Mouse (Mus musculus) MEL (cell line): ENCODE data around the gene Nectin4. TPM values are rescaled to one million over a fixed set of nuclear protein-coding genes. Genes with fewer than 3 reads are reported as not detected.

Experiments used
- DNase-seq: peaks from one replicate; pipeline ENCODE4 v3.0.0; 2011; ENCODE audit warnings: low read depth, low spot score
- H3K27ac ChIP-seq: 2 replicates; pipeline ENCODE4 v1.5.1; 2012; ENCODE audit warnings: low read depth, mild to moderate bottlenecking, control low read depth, low read length, moderate library complexity; ENCODE audit not compliant: control insufficient read depth
- H3K27me3 ChIP-seq, 2 experiments: fragments of 150-350 bp in 1 of 2; sonication (generic) in 1 of 2; 2 replicates each; pipeline ENCODE4 v1.6.1; 2012; ENCODE audit warnings: low read length in 2 of 2, mild to moderate bottlenecking in 2 of 2, improper control_type of control experiment in 1 of 2, moderate library complexity in 1 of 2; ENCODE audit not compliant: insufficient read depth in 2 of 2, control insufficient read depth in 1 of 2
- H3K36me3 ChIP-seq, 2 experiments: 2 replicates each; pipeline ENCODE4 v1.6.1; 2012 to 2014; ENCODE audit warnings: low read length in 2 of 2, improper control_type of control experiment in 1 of 2, inconsistent platforms in 1 of 2, mild to moderate bottlenecking in 1 of 2; ENCODE audit not compliant: insufficient read depth in 2 of 2, control insufficient read depth in 1 of 2
- H3K4me1 ChIP-seq, 2 experiments: fragments of 150-350 bp in 1 of 2; sonication (generic) in 1 of 2; 2 replicates each; pipeline ENCODE4 v1.6.1; 2012; ENCODE audit warnings: low read length in 2 of 2, improper control_type of control experiment in 1 of 2, mild to moderate bottlenecking in 1 of 2; ENCODE audit not compliant: insufficient read depth in 2 of 2, control insufficient read depth in 1 of 2
- H3K4me3 ChIP-seq, 2 experiments: fragments of 150-350 bp in 1 of 2; sonication (generic) in 1 of 2; 2 replicates each; pipeline ENCODE4 v1.5.1; 2012; ENCODE audit warnings: low read depth in 2 of 2, low read length in 2 of 2, mild to moderate bottlenecking in 2 of 2, moderate library complexity in 2 of 2, control low read depth in 1 of 2, improper control_type of control experiment in 1 of 2; ENCODE audit not compliant: control insufficient read depth in 1 of 2, insufficient read depth in 1 of 2
- H3K79me2 ChIP-seq: 2 replicates; pipeline ENCODE4 v1.6.1; 2012; ENCODE audit warnings: mild to moderate bottlenecking, low read length, moderate library complexity; ENCODE audit not compliant: control insufficient read depth, poor library complexity, insufficient read depth
- H3K9ac ChIP-seq: 2 replicates; pipeline ENCODE4 v1.6.1; 2012; ENCODE audit warnings: low read depth, mild to moderate bottlenecking, control low read depth, low read length, moderate library complexity; ENCODE audit not compliant: control insufficient read depth, poor library complexity, severe bottlenecking
- H3K9me3 ChIP-seq: fragments of 150-350 bp; sonication (generic); replicated peaks from 2 replicates; pipeline ENCODE4 v1.6.1; 2012; ENCODE audit warnings: mild to moderate bottlenecking, low read length, improper control_type of control experiment, moderate library complexity; ENCODE audit not compliant: insufficient read depth
- EP300 ChIP-seq, 2 experiments: IDR thresholded peaks; 2 replicates each; pipeline ENCODE4 v1.6.1; 2011; ENCODE audit warnings: improper control_type of control experiment in 2 of 2, low read length in 2 of 2, low read depth in 1 of 2, mild to moderate bottlenecking in 1 of 2
- GABPA ChIP-seq: IDR thresholded peaks from 2 replicates; pipeline ENCODE4 v1.6.1; 2012; ENCODE audit warnings: low read depth, mild to moderate bottlenecking, inconsistent platforms, low read length, improper control_type of control experiment, moderate library complexity
- GATA1 ChIP-seq: IDR thresholded peaks from 2 replicates; pipeline ENCODE4 v1.6.1; 2011; ENCODE audit warnings: low read depth, low read length, improper control_type of control experiment
- HCFC1 ChIP-seq: IDR thresholded peaks from 2 replicates; pipeline ENCODE4 v1.6.1; 2012; ENCODE audit warnings: low read depth, mild to moderate bottlenecking, inconsistent platforms, low read length, improper control_type of control experiment, moderate library complexity
- JUND ChIP-seq: IDR thresholded peaks from 2 replicates; pipeline ENCODE4 v1.6.1; 2011; ENCODE audit warnings: low read depth, mild to moderate bottlenecking, improper control_type of control experiment, low read length
- MAFK ChIP-seq: IDR thresholded peaks from 2 replicates; pipeline ENCODE4 v1.6.1; 2011; ENCODE audit warnings: low read depth, mild to moderate bottlenecking, low read length, improper control_type of control experiment, borderline replicate concordance
- MXI1 ChIP-seq: IDR thresholded peaks from 2 replicates; pipeline ENCODE4 v1.6.1; 2011; ENCODE audit warnings: mild to moderate bottlenecking, low read depth, low read length, improper control_type of control experiment
- NELFE ChIP-seq: IDR thresholded peaks from 2 replicates; pipeline ENCODE4 v1.6.1; 2011; ENCODE audit warnings: low read depth, low read length, improper control_type of control experiment
- NRF1 ChIP-seq: IDR thresholded peaks from 2 replicates; pipeline ENCODE4 v1.6.1; 2014; ENCODE audit warnings: low read depth, mild to moderate bottlenecking, inconsistent platforms, low read length, improper control_type of control experiment, moderate library complexity; ENCODE audit not compliant: poor library complexity, insufficient read depth, severe bottlenecking
- POLR2A ChIP-seq, 2 experiments: IDR thresholded peaks; 2 replicates each; pipeline ENCODE4 v1.6.1; 2011 to 2012; ENCODE audit warnings: low read length in 2 of 2, mild to moderate bottlenecking in 2 of 2, control low read depth in 1 of 2, improper control_type of control experiment in 1 of 2, low read depth in 1 of 2, moderate library complexity in 1 of 2; ENCODE audit not compliant: control insufficient read depth in 1 of 2, insufficient read depth in 1 of 2, poor library complexity in 1 of 2
- POLR2AphosphoS2 ChIP-seq: IDR thresholded peaks from 2 replicates; pipeline ENCODE4 v1.6.1; 2011; ENCODE audit warnings: low read length, improper control_type of control experiment
- POLR2AphosphoS5 ChIP-seq: IDR thresholded peaks from 2 replicates; pipeline ENCODE4 v1.6.1; 2012; ENCODE audit warnings: low read depth, borderline replicate concordance, mild to moderate bottlenecking, inconsistent platforms, low read length, moderate library complexity, mixed read lengths
- SIN3A ChIP-seq: IDR thresholded peaks from 2 replicates; pipeline ENCODE4 v1.6.1; 2012; ENCODE audit warnings: low read length, improper control_type of control experiment, inconsistent platforms
- SMC3 ChIP-seq: IDR thresholded peaks from 2 replicates; pipeline ENCODE4 v1.6.1; 2011; ENCODE audit warnings: low read depth, low read length, improper control_type of control experiment
- UBTF ChIP-seq: IDR thresholded peaks from 2 replicates; pipeline ENCODE4 v1.6.1; 2012; ENCODE audit warnings: low read depth, mild to moderate bottlenecking, inconsistent platforms, low read length, improper control_type of control experiment, moderate library complexity, borderline replicate concordance; ENCODE audit not compliant: insufficient read depth
- USF2 ChIP-seq, 2 experiments: IDR thresholded peaks; 2 replicates each; pipeline ENCODE4 v1.6.1; 2011 to 2012; ENCODE audit warnings: improper control_type of control experiment in 2 of 2, low read length in 2 of 2, borderline replicate concordance in 1 of 2, inconsistent platforms in 1 of 2, low read depth in 1 of 2, mild to moderate bottlenecking in 1 of 2; ENCODE audit not compliant: insufficient read depth in 1 of 2
- ZC3H11A ChIP-seq: IDR thresholded peaks from 2 replicates; pipeline ENCODE4 v1.6.1; 2012; ENCODE audit warnings: low read depth, mild to moderate bottlenecking, inconsistent platforms, low read length, improper control_type of control experiment
- ZNF384 ChIP-seq: IDR thresholded peaks from 2 replicates; pipeline ENCODE4 v1.6.1; 2012; ENCODE audit warnings: low read depth, mild to moderate bottlenecking, inconsistent platforms, low read length, improper control_type of control experiment
- polyA plus RNA-seq, 2 experiments: library from polyadenylated mRNA; stranded (reverse) in 1 of 2; unstranded in 1 of 2; fragments of >175 nt in 1 of 2; fragments of >200 nt in 1 of 2; gene quantifications; 2 replicates each; pipeline versions ENCODE4 v1.2.1 to v1.2.4; 2012; ENCODE audit warnings: low replicate concordance in 2 of 2, low read depth in 1 of 2; ENCODE audit not compliant: insufficient read length in 2 of 2, insufficient read depth in 1 of 2, missing spikeins in 1 of 2
- total RNA-seq: library from RNA; depleted of rRNA; stranded (reverse); fragments of 300-350 nt; gene quantifications from 2 replicates; pipeline ENCODE4 v1.2.3, GENCODE M21; 2012

The Nectin4 gene
- total and polyA plus RNA-seq, 3 experiments, result 0.04 to 0.15 TPM; not detected in 1

GRCm38 (mm10) chr1:171330216-171330560, 39.7 kb upstream of the Nectin4 start:
- no peak for TF ChIP-seq EP300 (IDR thresholded peaks at IDR 0.05; ENCODE audit: low read depth in 1 of 2, low read length in 2 of 2)
- Histone ChIP-seq H3K9ac (peak overlapping the region; percentile 88), H3K4me3 (peak overlapping the region; percentile 90 to 93), H3K79me2 (peaks cover 57% of the 10 kb centered on the region), H3K36me3 (peaks cover 0 to 20% of the 10 kb centered on the region in 2 experiments; a peak in 3 of 4 replicates), H3K4me1 (peaks cover 4 to 11% of the 10 kb centered on the region in 2 experiments; a peak in 3 of 4 replicates), H3K27me3 (no peaks in the 10 kb centered on the region), H3K27ac (peak overlapping the region; percentile 71), H3K9me3 (no peaks in the 10 kb centered on the region)
- DNase-seq, result no peak

GRCm38 (mm10) chr1:171342262-171343207, 27.4 kb upstream of the Nectin4 start:
- Histone ChIP-seq H3K27ac (no peak overlapping the region), H3K36me3 (peaks cover 14 to 16% of the 10 kb centered on the region in 2 experiments), H3K79me2 (peaks cover 23% of the 10 kb centered on the region), H3K9ac (no peak overlapping the region), H3K27me3 (no peaks in the 10 kb centered on the region), H3K4me3 (no peak overlapping the region), H3K9me3 (no peaks in the 10 kb centered on the region), H3K4me1 (peaks cover 6 to 15% of the 10 kb centered on the region in 2 experiments; a peak in 3 of 4 replicates)
- TF ChIP-seq SMC3 (no peak), POLR2AphosphoS2 (no peak), HCFC1 (no peak)
- DNase-seq, result no peak

- peaks cover 12 to 20% of the 10 kb centered on the region in 2 experiments for H3K36me3 ChIP-seq
Observed at GRCm38 (mm10) chr1:171343922-171344677, 25.8 kb upstream of the Nectin4 start.

More at GRCm38 (mm10) chr1:171343922-171344677, 25.8 kb upstream of the Nectin4 start:
- Histone ChIP-seq H3K9me3 (no peaks in the 10 kb centered on the region), H3K4me1 (peaks cover 6 to 15% of the 10 kb centered on the region in 2 experiments; a peak in 3 of 4 replicates), H3K79me2 (peaks cover 36% of the 10 kb centered on the region), H3K4me3 (peak overlapping the region in 1 of 2 experiments; percentile 99; a peak in 2 of 4 replicates), H3K9ac (peak overlapping the region; percentile 96)
- peak; percentile 65 for DNase-seq
- TF ChIP-seq NRF1 (no peak), JUND (no peak), NELFE (no peak), ZC3H11A (no peak), MAFK (no peak), USF2 (IDR thresholded peaks at IDR 0.05; ENCODE audit: borderline replicate concordance in 1 of 2, insufficient read depth in 1 of 2, low read depth in 1 of 2, low read length in 2 of 2) (no peak), POLR2AphosphoS2 (no peak), GATA1 (no peak), SIN3A (no peak), POLR2AphosphoS5 (no peak), ZNF384 (no peak), UBTF (no peak), GABPA (no peak), POLR2A (IDR thresholded peaks at IDR 0.05; ENCODE audit: control insufficient read depth in 1 of 2, insufficient read depth in 1 of 2, low read depth in 1 of 2, low read length in 2 of 2, poor library complexity in 1 of 2) (no peak), MXI1 (no peak)
- TF ChIP-seq, all 39 proteins: peak for 0
- no peaks in the 10 kb centered on the region for H3K27me3 ChIP-seq
- H3K27ac ChIP-seq, result no peak overlapping the region
